Mouse (Mus musculus) liver, embryonic 11.5 days (tissue): ENCODE data around the gene Crtc2. TPM values are rescaled to one million over a fixed set of nuclear protein-coding genes. Genes with fewer than 3 reads are reported as not detected.

ENCODE experiments used
- ATAC-seq: fragments of 200-750 bp; cut with Nextera tagmentation; replicated peaks from 2 replicates; pipeline ENCODE4 v1.8.0; 2017; ENCODE audit warnings: moderate number of reproducible peaks, mild to moderate bottlenecking, moderate TSS enrichment, moderate library complexity; ENCODE audit not compliant: low FRiP score
- DNase-seq: peaks from one replicate; pipeline ENCODE4 v3.0.0-alpha.2; 2017; ENCODE audit warnings: low spot score
- H3K27ac ChIP-seq: fragments of 300-500 bp; sonication (generic); 2 replicates; pipeline ENCODE4 v1.5.1; 2014; ENCODE audit warnings: mild to moderate bottlenecking, low read depth, low read length, control low read depth
- H3K27me3 ChIP-seq: fragments of 300-500 bp; sonication (generic); replicated peaks from 2 replicates; pipeline ENCODE4 v1.6.1; 2014; ENCODE audit warnings: low read length, mixed read lengths; ENCODE audit not compliant: control insufficient read depth, insufficient read depth
- H3K36me3 ChIP-seq: fragments of 300-500 bp; sonication (generic); 2 replicates; pipeline ENCODE4 v1.6.1; 2014; ENCODE audit warnings: mild to moderate bottlenecking, low read length, moderate library complexity, mixed read lengths; ENCODE audit not compliant: control insufficient read depth, insufficient read depth
- H3K4me1 ChIP-seq: fragments of 300-500 bp; sonication (generic); replicated peaks from 2 replicates; pipeline ENCODE4 v1.6.1; 2014; ENCODE audit warnings: low read length, mixed read lengths; ENCODE audit not compliant: control insufficient read depth, insufficient read depth
- H3K4me2 ChIP-seq: fragments of 300-500 bp; sonication (generic); 2 replicates; pipeline ENCODE4 v1.6.1; 2014; ENCODE audit warnings: mild to moderate bottlenecking, control low read depth, moderate library complexity
- H3K4me3 ChIP-seq: fragments of 300-500 bp; sonication (generic); 2 replicates; pipeline ENCODE4 v1.5.1; 2014; ENCODE audit warnings: low read depth, low read length, control low read depth
- H3K9ac ChIP-seq: fragments of 300-500 bp; sonication (generic); 2 replicates; pipeline ENCODE4 v1.6.1; 2014; ENCODE audit warnings: low read depth, low read length, control low read depth
- H3K9me3 ChIP-seq: fragments of 300-500 bp; sonication (generic); 2 replicates; pipeline ENCODE4 v1.6.1; 2016; ENCODE audit warnings: low read length, inconsistent platforms, mixed read lengths; ENCODE audit not compliant: control insufficient read depth
- WGBS: fragments of 180-500 bp; shearing (Covaris S2); extraction: QIAGEN DNeasy Blood & Tissue Kit; methylation state at CpG from one replicate; pipeline ENCODE4 v1.1.7; 2014; 5-methylcytosine and 5-hydroxymethylcytosine counted together
- microRNA-seq: library from miRNA; unstranded; fragments of <30 nt; microRNA quantifications from one replicate; pipeline ENCODE4, GENCODE M21; 2017; ENCODE audit warnings: borderline number of aligned reads
- polyA plus RNA-seq: library from polyadenylated mRNA; unstranded; fragments of >200 nt; fragmentation: Nextera tagmentation; extraction: Ambion mirVana; gene quantifications from 2 replicates; pipeline ENCODE4 v1.2.1, GENCODE M21; 2014

The Crtc2 gene
- polyA plus RNA-seq, 1 experiment from 2014 or later, result 14.8 TPM

DNA sequence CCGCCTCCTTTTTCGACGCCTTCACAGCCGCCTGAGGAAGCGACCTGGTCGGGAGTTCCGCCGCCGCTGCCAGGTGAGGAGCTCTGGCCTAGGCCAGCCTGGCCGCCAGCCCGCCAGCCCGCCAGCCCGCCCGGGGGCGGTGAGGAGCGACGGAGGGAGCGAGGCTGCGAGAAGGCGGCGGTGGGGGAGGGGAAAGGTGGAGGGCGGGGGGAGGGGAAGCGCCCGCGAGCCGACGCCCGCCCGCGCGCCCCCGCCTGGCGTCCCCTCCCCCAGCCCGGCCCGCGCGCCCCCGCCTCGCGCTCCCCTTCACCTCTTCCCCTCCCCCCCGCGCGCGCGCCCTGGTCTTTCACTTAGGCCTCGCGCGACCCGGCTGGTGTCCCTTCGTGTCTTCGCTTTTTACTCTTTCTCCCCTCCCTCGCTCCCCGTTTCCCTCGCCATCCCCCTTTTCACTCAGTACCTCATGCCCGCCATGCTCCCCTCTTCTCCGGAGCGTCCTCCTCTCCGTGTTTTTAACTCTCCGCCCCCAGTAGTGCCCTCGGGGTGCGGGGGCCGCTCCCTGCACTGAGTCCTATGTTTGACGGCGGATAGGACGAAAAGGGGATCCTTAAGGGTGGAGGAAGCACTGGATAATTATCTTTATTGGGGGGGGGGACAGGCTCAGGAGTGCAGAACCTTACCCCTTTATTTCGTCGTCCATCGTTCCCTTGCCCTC is 39.5 kb downstream of the Crtc2 start:
- under 1% methylated on average over 33 of the region's 68 CpGs for WGBS
- DNase-seq, result peak; percentile 85
- H3K9ac ChIP-seq, result peak overlapping the region; percentile 83

DNA sequence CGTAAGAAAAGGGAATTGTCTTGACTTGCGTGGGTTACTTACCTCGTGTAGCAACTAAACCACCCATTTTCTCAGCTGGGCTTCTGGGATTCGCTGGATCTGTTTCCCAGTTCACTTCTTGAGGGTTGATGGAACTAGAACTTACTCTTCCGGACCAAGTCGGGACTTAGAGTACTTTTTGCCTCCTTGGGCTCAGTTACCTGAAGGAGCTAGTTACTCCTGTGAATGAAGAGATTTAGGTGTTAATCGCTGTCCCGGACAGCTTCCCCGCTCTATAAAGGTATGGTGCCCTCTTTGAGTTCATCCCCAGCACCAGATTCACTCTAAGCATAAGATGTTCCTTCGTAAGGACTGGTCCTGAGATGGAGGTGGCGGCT is 40.1 kb downstream of the Crtc2 start:
- H3K27ac ChIP-seq, result peak overlapping the region; percentile 89
- H3K4me2 ChIP-seq, result peak overlapping the region; percentile 96
- H3K9me3 ChIP-seq, result no peaks in the 10 kb centered on the region
- H3K27me3 ChIP-seq, result no peaks in the 10 kb centered on the region
- H3K4me3 ChIP-seq, result peak overlapping the region; percentile 84
- peak overlapping the region; percentile 83 for H3K9ac ChIP-seq
- ATAC-seq (no peak), DNase-seq (no peak)
- H3K36me3 ChIP-seq, result no peaks in the 10 kb centered on the region
- H3K4me1 ChIP-seq, result peaks cover 13% of the 10 kb centered on the region
- 4% methylated on average over 11 of the region's 11 CpGs for WGBS

More for the DNA sequence above, 39.5 kb downstream of the Crtc2 start:
- ATAC-seq, result peak; percentile 35
- H3K36me3 ChIP-seq, result no peaks in the 10 kb centered on the region
- H3K4me3 ChIP-seq, result peak overlapping the region; percentile 84
- peaks cover 13% of the 10 kb centered on the region for H3K4me1 ChIP-seq
- peak overlapping the region; percentile 89 for H3K27ac ChIP-seq
- no peaks in the 10 kb centered on the region for H3K9me3 ChIP-seq
- H3K27me3 ChIP-seq, result no peaks in the 10 kb centered on the region
- peak overlapping the region; percentile 96 for H3K4me2 ChIP-seq

DNA sequence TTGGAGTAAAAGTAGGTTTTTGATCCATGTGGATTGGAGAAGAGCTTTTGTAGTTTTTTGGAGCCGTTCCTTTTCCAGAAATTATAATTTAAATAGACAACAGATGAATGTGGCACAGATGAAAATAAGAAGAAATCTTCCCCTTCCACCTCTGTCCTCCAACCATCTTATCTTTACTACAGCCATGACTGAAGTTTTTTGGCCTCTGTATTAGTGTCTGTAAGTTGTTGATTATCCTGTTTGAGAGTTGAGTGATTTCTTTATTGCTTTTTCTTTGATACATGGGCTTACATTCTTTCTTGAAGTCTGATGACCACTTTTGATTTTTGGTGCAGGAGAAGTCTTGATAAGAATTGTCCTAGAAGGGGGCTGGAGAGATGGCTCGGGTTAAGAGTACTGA is 40.7 kb downstream of the Crtc2 start:
- H3K36me3 ChIP-seq, result no peaks in the 10 kb centered on the region
- 53% methylated on average over 2 of the region's 2 CpGs for WGBS
- no peaks in the 10 kb centered on the region for H3K9me3 ChIP-seq
- ATAC-seq, result no peak
- peak overlapping the region; percentile 96 for H3K4me2 ChIP-seq
- H3K27me3 ChIP-seq, result no peaks in the 10 kb centered on the region
- no peak for DNase-seq
- H3K9ac ChIP-seq, result peak overlapping the region; percentile 83
- peak overlapping the region; percentile 89; the same call in 1 of the 2 replicates for H3K27ac ChIP-seq
- H3K4me1 ChIP-seq, result peaks cover 13% of the 10 kb centered on the region
- peak overlapping the region; percentile 84 for H3K4me3 ChIP-seq

DNA sequence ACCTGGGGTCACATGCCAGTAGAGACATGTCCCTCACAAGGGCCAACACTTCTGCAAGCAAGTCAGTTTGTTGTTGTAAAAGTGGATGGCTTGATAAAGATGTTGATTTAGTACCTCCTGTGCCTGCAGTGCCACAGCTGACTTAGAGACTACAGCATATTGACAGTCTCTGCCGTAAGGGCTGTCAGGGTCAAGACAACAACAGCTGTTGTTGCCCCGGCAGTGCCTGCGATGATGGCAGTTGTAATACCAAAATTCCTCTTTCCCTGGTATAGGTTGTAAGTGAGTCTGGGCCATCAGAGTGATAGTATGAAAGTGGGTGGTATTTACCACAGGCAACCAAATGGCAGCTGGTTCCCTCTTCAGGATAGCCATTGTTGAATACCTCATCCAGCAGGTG is 51.8 kb downstream of the Crtc2 start:
- no peak overlapping the region for H3K27ac ChIP-seq
- H3K4me2 ChIP-seq, result no peak overlapping the region
- ATAC-seq (no peak), DNase-seq (no peak)
- H3K9ac ChIP-seq, result no peak overlapping the region
- H3K36me3 ChIP-seq, result no peaks in the 10 kb centered on the region
- H3K4me1 ChIP-seq, result no peaks in the 10 kb centered on the region
- H3K27me3 ChIP-seq, result no peaks in the 10 kb centered on the region
- H3K9me3 ChIP-seq, result no peaks in the 10 kb centered on the region
- no peak overlapping the region for H3K4me3 ChIP-seq
- WGBS, result 83% methylated on average over 3 of the region's 3 CpGs

DNA sequence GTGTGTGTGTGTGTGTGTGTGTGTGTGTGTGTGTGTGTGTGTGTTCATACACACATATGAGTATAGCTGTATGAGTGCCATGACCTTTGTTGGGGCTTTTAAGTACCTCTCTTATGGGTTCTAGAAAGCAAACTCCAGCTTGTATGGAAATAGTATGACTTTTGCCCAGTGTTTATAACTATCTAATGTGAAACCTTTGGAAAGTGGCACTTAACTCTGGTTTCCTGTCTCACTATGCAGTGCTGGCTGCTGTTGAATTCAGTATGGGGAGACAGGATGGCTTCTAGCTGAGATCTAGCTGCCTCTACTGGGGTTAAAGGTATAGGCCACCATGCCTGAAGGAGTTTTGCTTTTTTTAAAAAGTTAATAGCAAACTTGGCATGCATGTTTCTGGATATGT is 55.6 kb downstream of the Crtc2 start:
- H3K4me1 ChIP-seq, result no peaks in the 10 kb centered on the region
- H3K4me3 ChIP-seq, result no peak overlapping the region
- H3K9ac ChIP-seq, result no peak overlapping the region
- DNase-seq (no peak), ATAC-seq (no peak)
- no peaks in the 10 kb centered on the region for H3K36me3 ChIP-seq
- no peaks in the 10 kb centered on the region for H3K9me3 ChIP-seq
- no peak overlapping the region for H3K27ac ChIP-seq
- H3K4me2 ChIP-seq, result no peak overlapping the region
- H3K27me3 ChIP-seq, result no peaks in the 10 kb centered on the region

DNA sequence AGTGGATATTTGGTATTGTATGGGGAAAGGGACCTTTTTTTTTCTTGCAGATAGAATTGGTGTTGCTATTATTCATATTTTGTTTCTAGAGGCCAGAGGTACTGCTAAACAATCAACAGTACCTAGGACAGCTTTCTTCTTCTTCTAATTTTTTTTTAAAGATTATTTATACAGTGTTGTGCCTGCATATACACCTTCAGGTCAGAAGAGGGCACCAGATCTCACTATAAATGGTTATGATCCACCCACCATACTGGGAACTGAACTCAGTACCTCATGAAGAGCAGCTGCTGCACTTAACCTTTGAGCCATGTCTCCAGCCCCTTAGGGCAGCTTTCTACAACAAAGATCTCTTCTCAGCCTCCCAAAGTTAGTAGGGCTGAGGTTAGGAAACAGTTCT is 59.4 kb downstream of the Crtc2 start:
- Histone ChIP-seq H3K4me2 (no peak overlapping the region), H3K36me3 (no peaks in the 10 kb centered on the region), H3K4me1 (no peaks in the 10 kb centered on the region), H3K9me3 (no peaks in the 10 kb centered on the region), H3K4me3 (no peak overlapping the region), H3K27ac (no peak overlapping the region), H3K27me3 (no peaks in the 10 kb centered on the region), H3K9ac (no peak overlapping the region)
- DNase-seq (no peak), ATAC-seq (no peak)

Small RNA genes lying within 50 kb of the gene (microRNA-seq; reads per million reads assigned to microRNA genes)
- not detected for gene Mir7012

Other genes with a start within 250 kb of the Crtc2 start
- gene 4933434E20Rik, start 202.5 kb upstream of the Crtc2 start, polyA plus RNA-seq, result 159 and 173 TPM in 2 replicates
- gene Ubap2l, start 201.5 kb upstream of the Crtc2 start, polyA plus RNA-seq, result 220 and 229 TPM in 2 replicates
- 443 and 461 TPM in 2 replicates for gene Tpm3, start 181.5 kb upstream of the Crtc2 start, polyA plus RNA-seq
- 0.34 and 0.49 TPM in 2 replicates for gene Nup210l, start 150.0 kb upstream of the Crtc2 start, polyA plus RNA-seq
- gene Rps27, start 40.5 kb upstream of the Crtc2 start, polyA plus RNA-seq, result 1,394 and 1,458 TPM in 2 replicates
- 10.2 and 11.5 TPM in 2 replicates for gene Rab13, start 40.5 kb upstream of the Crtc2 start, polyA plus RNA-seq
- 97.8 and 100.0 TPM in 2 replicates for gene Jtb, start 22.6 kb upstream of the Crtc2 start, polyA plus RNA-seq
- gene Creb3l4, start 10.7 kb upstream of the Crtc2 start, polyA plus RNA-seq, result 0.82 and 2.2 TPM in 2 replicates
- 48.7 and 57.5 TPM in 2 replicates for gene Slc39a1, start 6.0 kb upstream of the Crtc2 start, polyA plus RNA-seq
- gene Dennd4b, start 11.0 kb downstream of the Crtc2 start, polyA plus RNA-seq, result 4.9 and 7.5 TPM in 2 replicates
- gene Gatad2b, start 39.0 kb downstream of the Crtc2 start, polyA plus RNA-seq, result 7.9 and 8.2 TPM in 2 replicates
- gene Slc27a3, start 135.8 kb downstream of the Crtc2 start, polyA plus RNA-seq, result 6.4 and 6.7 TPM in 2 replicates
- gene Ints3, start 179.5 kb downstream of the Crtc2 start, polyA plus RNA-seq, result 34.0 and 35.2 TPM in 2 replicates
- gene Npr1, start 211.7 kb downstream of the Crtc2 start, polyA plus RNA-seq, result 8.0 and 9.2 TPM in 2 replicates
- 169 and 174 TPM in 2 replicates for gene Ilf2, start 222.0 kb downstream of the Crtc2 start, polyA plus RNA-seq
- 44.9 and 46.4 TPM in 2 replicates for gene Snapin, start 236.9 kb downstream of the Crtc2 start, polyA plus RNA-seq